Mouse (Mus musculus) liver (tissue): ENCODE data around the gene Ints5.

ENCODE experiments used
- DNase-seq: peaks from one replicate; pipeline ENCODE4 v3.0.0-alpha.2; 2020; ENCODE audit warnings: mixed read lengths

Gene Ints5

DNA sequence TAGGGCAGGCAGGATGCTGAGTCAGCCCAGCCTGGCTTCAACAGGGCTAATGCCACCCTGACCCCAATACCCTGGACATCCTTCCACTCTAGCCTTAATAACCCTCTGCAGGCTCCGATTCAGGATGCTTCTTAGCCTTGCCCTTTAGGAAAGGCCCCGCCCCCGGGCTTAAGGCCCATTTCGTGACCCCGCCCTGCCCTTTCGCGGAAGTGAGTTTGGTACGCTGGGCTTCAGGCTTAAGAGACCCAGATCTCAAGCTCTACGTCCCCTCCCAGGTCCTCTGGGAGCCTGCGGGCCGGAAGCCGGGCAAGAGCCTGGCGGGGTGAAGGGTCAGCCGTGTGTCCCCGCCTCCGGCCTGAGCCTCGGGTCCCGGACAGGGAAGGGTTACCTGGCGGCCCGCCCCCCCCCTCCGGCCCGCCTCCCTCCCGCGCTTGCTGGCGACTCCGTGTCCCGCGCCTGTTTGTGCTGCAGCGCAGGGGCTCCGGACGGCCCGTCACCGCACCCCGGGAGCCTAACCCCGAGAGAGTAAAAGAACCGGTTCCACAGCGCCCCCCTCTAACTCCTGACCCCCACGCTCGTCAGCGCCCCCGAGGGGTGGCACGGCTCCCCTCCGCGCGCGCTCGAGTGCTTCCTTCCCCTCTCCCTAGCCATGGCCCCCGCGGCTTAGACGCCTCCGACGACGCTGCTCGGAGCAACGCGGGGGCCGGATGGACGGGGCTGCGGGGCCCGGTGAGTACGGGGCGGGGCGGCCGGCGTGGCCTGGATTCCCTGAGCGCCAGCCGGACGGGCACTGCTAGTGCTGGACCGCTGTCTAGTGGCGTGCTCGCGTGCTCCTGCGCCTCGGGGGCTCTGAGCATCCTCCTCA is 36.7 kb downstream of the Ints5 start, which contains the start of the genes Rom1 and Eml3:
Gene Rom1 (minus strand): TSS at position 133 of the 865 bp plus-strand sequence.
Gene Eml3 (plus strand): TSS at position 329 of the 865 bp plus-strand sequence.
- DNase-seq, result peak; percentile 89

- DNase-seq, result no peak
Observed at GRCm38 (mm10) chr19:8930117-8930516, 37.3 kb downstream of the Ints5 start.

DNA sequence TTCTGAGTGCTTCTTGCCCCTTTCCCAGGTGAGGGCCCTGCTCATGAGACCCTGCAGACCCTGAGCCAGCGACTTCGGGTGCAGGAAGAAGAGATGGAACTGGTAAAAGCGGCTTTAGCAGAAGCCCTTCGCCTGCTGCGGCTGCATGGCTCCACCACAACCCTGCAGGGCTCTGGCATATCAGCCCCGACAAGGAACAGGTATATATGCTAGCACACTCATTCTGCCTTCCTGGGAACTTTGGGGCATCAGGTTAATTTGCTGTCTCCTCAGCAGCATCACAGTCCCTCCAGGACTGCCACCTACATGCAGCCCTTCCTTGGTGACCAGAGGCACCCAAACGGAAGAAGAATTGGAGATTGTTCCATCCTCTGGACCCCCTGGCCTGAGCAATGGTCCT is 38.0 kb downstream of the Ints5 start:
- DNase-seq, result no peak

DNA sequence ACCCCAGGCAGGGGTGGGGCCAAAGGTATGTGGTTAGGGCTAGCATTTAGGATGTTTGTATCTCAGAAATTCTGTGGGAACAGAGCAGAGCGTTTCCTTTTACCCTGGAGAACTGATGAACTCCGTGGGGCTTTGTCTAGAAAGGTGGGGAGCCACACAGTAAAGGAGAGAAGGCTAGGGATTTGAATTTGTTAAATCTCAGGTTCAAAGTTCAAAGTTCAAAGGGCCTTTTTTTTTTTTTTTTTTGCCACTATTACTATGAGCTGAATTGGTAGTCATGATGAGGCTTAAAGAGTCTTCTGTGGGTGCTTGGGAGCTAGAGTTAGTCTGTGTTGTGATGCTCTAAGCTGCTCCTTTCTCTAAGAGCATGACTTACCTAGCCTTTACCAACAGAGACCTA is 43.9 kb downstream of the Ints5 start:
- no peak for DNase-seq

DNA sequence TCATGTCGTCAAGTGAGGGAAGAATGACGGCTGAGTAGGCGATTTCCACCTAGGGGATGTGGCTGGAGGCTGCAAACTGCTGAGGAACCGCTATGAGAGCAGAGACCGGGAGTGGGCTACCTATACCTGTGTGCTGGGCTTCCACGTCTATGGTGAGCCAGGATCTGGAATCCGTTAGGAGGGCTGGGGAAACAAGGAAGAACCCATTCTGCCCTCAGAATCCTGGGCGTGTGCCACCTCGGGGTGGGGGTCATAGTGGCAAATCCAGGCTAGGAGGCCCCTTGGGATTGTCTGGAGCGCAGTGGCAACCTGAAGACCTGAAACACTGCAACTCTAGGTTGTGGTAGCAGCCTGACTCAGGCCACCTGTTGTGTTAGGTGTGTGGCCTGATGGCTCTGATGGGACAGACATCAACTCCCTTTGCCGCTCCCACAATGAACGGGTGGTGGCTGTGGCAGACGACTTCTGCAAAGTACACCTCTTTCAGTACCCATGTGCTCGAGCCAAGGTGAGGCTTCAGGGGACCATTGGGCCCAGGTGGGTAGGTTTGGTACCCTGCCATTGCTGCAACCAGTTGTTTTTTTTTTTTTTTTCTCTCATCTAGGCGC is 47.8 kb downstream of the Ints5 start:
- DNase-seq, result no peak

- DNase-seq, result no peak
Observed at GRCm38 (mm10) chr19:8941136-8941514, 48.3 kb downstream of the Ints5 start.

DNA sequence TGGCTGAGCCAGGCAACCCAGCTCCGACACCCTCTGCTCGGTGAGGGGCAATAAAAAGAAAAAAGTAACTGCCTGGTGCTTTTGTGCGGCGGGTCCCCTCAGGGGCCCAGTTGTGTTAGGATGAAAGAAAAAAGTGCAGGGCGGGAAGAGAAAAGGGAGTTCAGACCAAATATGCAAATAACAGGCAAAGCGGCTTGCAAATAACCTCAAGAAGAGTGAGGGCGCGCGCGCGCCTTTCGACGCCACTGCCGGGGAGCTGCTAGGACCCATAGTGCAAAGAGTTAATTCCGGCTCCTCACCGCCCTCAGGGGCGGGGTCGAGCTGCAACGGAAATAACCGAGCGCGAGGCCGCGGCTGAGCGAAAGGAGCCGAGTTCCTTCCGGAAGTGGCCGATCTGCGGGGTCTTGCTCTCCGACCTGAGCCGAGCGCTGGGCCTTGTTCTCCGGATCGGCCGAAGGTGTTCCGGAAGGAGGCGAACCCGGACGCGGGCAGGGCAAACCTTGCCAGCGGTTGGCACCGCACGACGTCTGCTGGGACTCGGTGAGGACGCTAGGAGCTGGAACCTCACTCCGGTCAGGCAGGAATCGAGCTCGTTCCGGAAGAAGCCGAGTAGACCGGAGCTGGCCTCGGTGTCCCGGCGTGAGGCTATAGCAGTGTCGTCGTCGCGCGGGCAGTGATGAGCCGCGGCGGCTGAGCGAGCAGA is 48.9 kb downstream of the Ints5 start, which contains the start of gene Mta2:
Gene Mta2 (plus strand): TSS at position 361 of the 703 bp plus-strand sequence.
- peak; percentile 97 for DNase-seq

DNA sequence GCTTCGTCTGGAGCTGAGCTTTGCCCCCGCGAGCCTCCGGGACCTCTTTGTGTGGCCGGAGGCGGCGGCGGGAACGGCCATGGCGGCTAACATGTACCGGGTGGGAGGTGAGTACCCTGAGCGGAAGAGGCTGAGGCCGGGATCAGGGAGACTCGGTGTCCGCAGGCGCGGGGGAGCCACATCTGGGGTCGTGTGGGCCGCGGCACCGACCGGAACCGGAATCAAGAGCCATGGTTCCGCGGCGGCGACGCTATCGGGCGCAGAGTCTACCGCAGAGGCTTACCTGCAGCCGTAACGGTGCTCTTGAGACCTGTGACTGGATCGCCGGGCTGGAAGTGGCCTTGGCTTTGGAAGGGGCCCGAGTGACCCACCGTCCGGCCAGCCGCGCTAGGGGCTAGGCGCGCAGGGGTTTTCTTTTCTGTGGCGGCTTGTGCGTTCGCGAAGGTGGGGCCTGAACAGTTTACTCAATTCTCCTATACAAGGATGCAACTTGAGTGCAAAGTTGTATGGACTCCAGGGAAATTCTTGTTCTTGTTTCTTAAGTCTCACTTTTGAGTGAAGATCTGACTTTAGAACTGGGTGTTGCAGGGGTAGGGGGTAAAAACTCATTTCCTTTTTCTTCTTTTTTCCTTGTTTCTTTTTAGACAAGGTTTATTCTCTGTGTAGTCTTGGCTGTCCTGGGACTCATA is 49.6 kb downstream of the Ints5 start:
- DNase-seq, result peak; percentile 63

DNA sequence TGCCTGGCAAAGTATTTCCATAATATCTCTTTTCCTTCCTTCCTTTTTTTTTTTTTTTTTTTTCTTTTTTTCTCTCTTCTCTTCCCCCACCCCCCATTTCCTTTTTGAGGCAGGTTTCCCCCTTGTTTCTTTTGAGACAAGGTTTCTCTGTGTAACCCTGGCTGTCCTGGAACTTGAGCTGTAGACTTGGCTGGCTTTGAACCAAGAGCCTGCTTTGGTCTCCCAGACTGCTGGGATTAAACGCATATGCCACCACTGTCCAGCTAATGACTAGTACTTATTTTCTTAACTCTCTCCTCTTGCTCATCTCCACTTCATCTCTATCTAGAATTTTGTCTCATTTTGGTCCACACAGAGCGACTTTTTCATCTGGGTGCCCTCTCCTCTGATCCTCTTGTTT is 50.2 kb downstream of the Ints5 start:
- no peak for DNase-seq

- peak; percentile 84 for DNase-seq
Observed at GRCm38 (mm10) chr19:8944062-8944461, 51.3 kb downstream of the Ints5 start.

DNA sequence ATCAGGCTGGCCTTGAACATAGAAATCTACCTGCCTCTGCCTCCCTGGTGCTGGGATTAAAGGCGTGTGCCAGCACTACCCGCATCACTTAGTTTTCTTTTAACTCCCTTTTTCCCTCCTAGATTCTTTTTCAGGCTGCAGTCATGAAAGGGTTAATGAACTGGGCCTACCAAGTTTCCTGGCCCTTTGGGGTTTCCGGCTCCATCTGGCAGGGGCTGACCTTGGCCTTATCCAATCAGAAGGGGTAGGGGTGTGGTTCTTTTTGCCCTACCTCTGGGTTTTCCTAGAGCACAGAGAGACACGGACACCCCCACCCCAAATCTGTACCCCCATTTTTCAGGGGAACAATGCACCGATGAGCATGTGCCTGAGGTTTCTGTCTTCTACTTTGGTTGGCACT is 51.9 kb downstream of the Ints5 start:
- DNase-seq, result peak; percentile 80

DNA sequence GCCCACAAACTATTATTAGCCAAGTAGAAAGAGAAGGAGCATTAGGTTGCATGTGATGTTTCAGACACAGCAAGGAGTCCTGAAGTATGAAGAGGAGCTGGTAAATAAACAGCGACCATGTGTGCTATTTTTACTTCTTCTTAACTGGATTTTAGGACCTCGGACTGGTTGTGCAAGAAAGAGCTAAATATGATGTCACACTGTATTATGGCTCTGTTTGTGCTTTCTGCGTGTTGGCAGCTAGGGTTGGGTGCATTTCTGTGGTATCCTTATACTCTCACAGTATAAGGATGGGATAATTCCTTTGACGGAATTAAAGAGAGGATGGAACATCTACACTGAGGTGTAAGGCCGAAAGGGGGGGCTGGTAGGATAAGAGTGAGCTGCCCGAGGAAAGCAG is 52.4 kb downstream of the Ints5 start:
- no peak for DNase-seq

GRCm38 (mm10) chr19:8946929-8947328 is 54.1 kb downstream of the Ints5 start:
- peak; percentile 67 for DNase-seq
